Mouse (Mus musculus): ENCODE data around the gene Tspan2.

Tspan2 gene

DNA sequence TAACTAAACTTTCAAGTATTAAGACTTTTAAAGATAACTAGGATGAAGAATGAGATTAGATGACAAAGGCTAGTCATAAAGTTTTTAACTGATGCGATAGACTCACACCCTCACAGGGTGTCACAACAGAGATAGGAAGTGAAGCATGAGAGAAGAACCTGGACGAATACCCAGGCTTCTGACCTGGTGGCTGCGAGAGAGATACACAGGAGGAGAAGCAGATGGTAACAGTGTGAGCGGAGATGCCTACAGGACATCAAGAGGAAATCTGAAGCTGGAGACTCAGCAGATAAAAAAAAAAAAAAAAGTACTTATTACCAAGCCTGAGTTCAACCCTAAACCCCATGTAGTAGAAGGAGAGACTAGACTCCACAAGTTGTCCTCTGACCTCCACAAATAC, 38.7 kb downstream of the Tspan2 start:
- DNase-seq, result no peak

DNA sequence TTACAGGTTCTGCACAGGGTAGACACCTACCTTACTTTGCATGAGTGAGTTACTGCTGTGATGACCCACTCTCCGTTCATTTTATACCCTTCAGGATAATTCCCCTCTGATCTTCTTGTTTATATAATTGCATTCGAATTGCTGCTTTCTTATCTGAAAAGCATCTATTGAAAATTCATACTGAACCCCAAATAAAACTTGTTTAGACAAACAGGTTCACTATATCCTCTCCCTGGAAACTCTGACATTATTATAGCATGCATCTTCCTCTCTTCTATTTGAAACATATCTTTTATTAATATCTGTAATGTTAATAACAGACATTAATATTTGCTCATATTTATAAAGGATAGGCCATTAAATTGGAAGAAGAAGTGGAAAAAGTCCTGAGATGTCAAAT, 48.3 kb downstream of the Tspan2 start, which contains the start of gene Tshb:
Gene Tshb (minus strand): TSS at position 101 of the 400 bp plus-strand sequence.
- DNase-seq, result no peak

DNA sequence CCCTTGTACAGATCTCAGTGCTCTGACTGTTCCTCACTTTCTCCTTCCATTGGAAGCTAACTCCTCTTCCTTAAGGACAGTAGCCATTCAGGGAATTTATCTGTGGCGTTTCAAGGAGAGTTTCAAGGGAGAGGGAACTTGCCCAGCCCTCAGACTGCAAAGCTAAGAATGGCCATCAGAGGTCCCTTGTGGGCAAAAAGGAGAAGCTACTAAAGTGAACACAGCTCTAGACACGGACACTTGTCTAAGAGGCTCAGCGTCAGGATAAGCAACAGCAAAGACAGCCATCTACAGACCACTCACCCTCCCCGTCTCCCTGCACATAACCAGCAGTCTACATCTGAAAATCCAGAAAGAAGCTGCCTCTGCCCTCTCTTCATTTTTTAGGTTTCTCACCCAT, 53.0 kb downstream of the Tspan2 start:
- DNase-seq, result no peak

DNA sequence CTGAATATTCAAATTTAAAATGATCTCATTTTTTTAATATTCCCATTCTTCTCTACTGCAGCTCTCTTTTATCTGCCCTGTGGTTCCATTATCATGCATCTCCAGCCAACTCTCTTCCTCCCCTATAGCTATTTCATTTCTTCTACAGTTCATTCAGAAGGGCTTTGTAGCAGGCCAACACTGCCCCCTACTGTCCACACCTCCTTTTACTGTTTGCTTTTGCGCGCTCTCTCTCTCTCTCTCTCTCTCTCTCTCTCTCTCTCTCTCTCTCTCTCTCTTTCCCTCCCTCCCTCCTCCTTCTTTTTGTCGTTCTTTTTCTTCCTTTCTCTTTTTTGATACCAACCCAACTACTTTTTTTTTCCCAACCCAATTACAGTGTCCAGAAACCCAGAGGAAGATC, 69.6 kb downstream of the Tspan2 start:
- DNase-seq, result peak; percentile 88

DNA sequence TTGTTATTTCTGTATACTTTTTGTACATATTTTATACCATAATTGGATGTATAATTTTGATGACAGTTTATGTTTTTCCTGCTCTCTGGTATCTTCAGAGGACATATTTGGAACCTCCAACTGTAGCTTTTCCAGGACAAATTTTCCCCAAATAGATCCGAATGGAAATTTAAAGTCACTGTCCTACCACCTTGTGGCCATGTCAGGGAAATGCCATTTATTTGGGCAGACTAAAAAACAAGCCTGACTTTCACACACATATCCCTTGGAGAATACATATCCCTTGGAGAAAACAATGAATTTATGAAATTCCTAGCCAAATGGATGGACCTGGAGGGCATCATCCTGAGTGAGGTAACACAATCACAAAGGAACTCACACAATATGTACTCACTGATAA, 108.1 kb downstream of the Tspan2 start:
- DNase-seq, result no peak

DNA sequence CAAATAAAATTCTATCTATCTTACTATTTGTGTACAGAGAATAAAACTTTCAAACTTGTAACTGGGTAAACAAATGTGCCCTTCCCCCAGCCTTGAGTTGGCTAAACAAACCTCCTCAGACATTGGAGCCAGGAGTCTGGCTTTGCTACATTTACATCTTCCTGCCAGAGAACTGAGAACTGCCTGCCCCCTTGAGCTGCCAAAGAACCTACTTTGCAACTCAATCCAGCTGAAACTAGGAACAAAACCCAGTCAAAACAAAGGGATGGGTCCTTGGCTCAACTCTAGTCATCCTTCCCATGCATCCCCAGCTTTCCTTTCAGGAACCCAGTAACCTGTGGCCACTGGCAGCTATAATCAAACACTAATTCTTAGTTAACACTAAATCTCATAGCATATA, 114.3 kb downstream of the Tspan2 start:
- no peak for DNase-seq

Measured in kidney, postnatal 4 days (tissue).